ENCODE assay signal across 8 mouse cellular contexts in genomic region chr11:118209376-118209775, GRCm38 (mm10). TPM values are rescaled to one million over a fixed set of nuclear protein-coding genes. Genes with fewer than 3 reads are reported as not detected.
DNase-seq lines count a peak whose midpoint lies in the region; ATAC-seq and TF ChIP-seq lines count a peak whose summit lies in the region.

No protein-coding gene starts in this region.

- ATAC-seq in lung, embryonic 15.5 days (ENCODE audit: borderline replicate concordance, extremely low read depth, low FRiP score, low TSS enrichment): no peak
- ATAC-seq in embryonic facial prominence, embryonic 15.5 days (ENCODE audit: insufficient number of reproducible peaks, low FRiP score, low TSS enrichment, low read depth): no peak
- ATAC-seq in limb, embryonic 14.5 days (ENCODE audit: low FRiP score, low read depth): no peak

- H3K4me3 ChIP-seq in heart, embryonic 10.5 days: 0 out of 2 replicates have a peak overlapping the region, but pooled peaks have one; percentile 5
- no peak overlapping the region for H3K4me3 ChIP-seq in lung, embryonic 15.5 days
- H3K4me3 ChIP-seq in embryonic facial prominence, embryonic 15.5 days (replicated peaks): no peak overlapping the region
- no peak overlapping the region for H3K4me3 ChIP-seq in limb, embryonic 14.5 days (replicated peaks; ENCODE audit: low read length)

- no peak overlapping the region for H3K9ac ChIP-seq in lung, embryonic 15.5 days
- no peak overlapping the region for H3K9ac ChIP-seq in embryonic facial prominence, embryonic 15.5 days
- peak overlapping the region; percentile 16; the same call in 1 of the 2 replicates for H3K9ac ChIP-seq in limb, embryonic 14.5 days (ENCODE audit: low read depth, low read length, severe bottlenecking)

- WGBS in heart, embryonic 10.5 days: 69% methylated on average over 3 of the region's 3 CpGs
- WGBS in lung, embryonic 15.5 days: 68% methylated on average over 3 of the region's 3 CpGs
- WGBS in embryonic facial prominence, embryonic 15.5 days: 42% methylated on average over 3 of the region's 3 CpGs
- 65% methylated on average over 3 of the region's 3 CpGs for WGBS in limb, embryonic 14.5 days

- H3K27ac ChIP-seq in heart, embryonic 10.5 days: peak overlapping the region; percentile 72
- 0 out of 2 replicates have a peak overlapping the region, but pooled peaks have one; percentile 22 for H3K27ac ChIP-seq in lung, embryonic 15.5 days
- H3K27ac ChIP-seq in embryonic facial prominence, embryonic 15.5 days (replicated peaks): peak overlapping the region; percentile 60; the same call in 1 of the 2 replicates
- H3K27ac ChIP-seq in limb, embryonic 14.5 days (replicated peaks; ENCODE audit: low read depth, low read length): peak overlapping the region; percentile 74

- H3K9me3 ChIP-seq in heart, embryonic 10.5 days: no peaks in the 10 kb centered on the region
- H3K9me3 ChIP-seq in lung, embryonic 15.5 days: no peaks in the 10 kb centered on the region
- H3K9me3 ChIP-seq in embryonic facial prominence, embryonic 15.5 days (replicated peaks): no peaks in the 10 kb centered on the region
- H3K9me3 ChIP-seq in limb, embryonic 14.5 days (ENCODE audit: control insufficient read depth, low read length): no peaks in the 10 kb centered on the region

- peaks cover 75% of the 10 kb centered on the region for H3K4me1 ChIP-seq in heart, embryonic 10.5 days
- peaks cover 51% of the 10 kb centered on the region for H3K4me1 ChIP-seq in lung, embryonic 15.5 days
- H3K4me1 ChIP-seq in embryonic facial prominence, embryonic 15.5 days: peaks cover 62% of the 10 kb centered on the region
- peaks cover 54% of the 10 kb centered on the region for H3K4me1 ChIP-seq in limb, embryonic 14.5 days (ENCODE audit: control insufficient read depth, insufficient read depth, low read length)

- no peak for DNase-seq in heart, embryonic 10.5 days (ENCODE audit: low spot score)
- no peak for DNase-seq in heart, adult 9 months (ENCODE audit: low spot score in 2 of 2)
- no peak for DNase-seq in lung, postnatal 4 days
- DNase-seq in limb, embryonic 14.5 days (ENCODE audit: low spot score): no peak
- DNase-seq in left cerebral cortex, postnatal 36 days (ENCODE audit: low spot score in 2 of 2): no peak
- DNase-seq in left cerebral cortex, adult 8-10 months (ENCODE audit: low spot score in 2 of 2): no peak

- no peak overlapping the region for H3K4me2 ChIP-seq in lung, embryonic 15.5 days
- no peak overlapping the region for H3K4me2 ChIP-seq in embryonic facial prominence, embryonic 15.5 days (replicated peaks)
- no peak overlapping the region for H3K4me2 ChIP-seq in limb, embryonic 14.5 days (replicated peaks; ENCODE audit: low read depth, low read length, severe bottlenecking)

- TF ChIP-seq POLR2A in limb, embryonic 14.5 days (IDR thresholded peaks at IDR 0.05; ENCODE audit: borderline replicate concordance, extremely low read depth, insufficient read depth, insufficient read length): no peak

- H3K27me3 ChIP-seq in heart, embryonic 10.5 days (ENCODE audit: insufficient read depth, poor library complexity, severe bottlenecking): no peaks in the 10 kb centered on the region
- H3K27me3 ChIP-seq in lung, embryonic 15.5 days: no peaks in the 10 kb centered on the region
- H3K27me3 ChIP-seq in embryonic facial prominence, embryonic 15.5 days: no peaks in the 10 kb centered on the region
- no peaks in the 10 kb centered on the region for H3K27me3 ChIP-seq in limb, embryonic 14.5 days (ENCODE audit: control insufficient read depth, insufficient read depth, low read length)

- no peaks in the 10 kb centered on the region for H3K36me3 ChIP-seq in heart, embryonic 10.5 days
- no peaks in the 10 kb centered on the region for H3K36me3 ChIP-seq in lung, embryonic 15.5 days
- H3K36me3 ChIP-seq in embryonic facial prominence, embryonic 15.5 days: no peaks in the 10 kb centered on the region
- no peaks in the 10 kb centered on the region; the same call in 1 of the 2 replicates for H3K36me3 ChIP-seq in limb, embryonic 14.5 days (ENCODE audit: control insufficient read depth, insufficient read depth, low read length)

- intact Hi-C loops in left cerebral cortex, postnatal 36 days (cut with DNase I): no loop called here

RNA-seq across cellular contexts. Expression of gene Cyth1, which starts 39.0 kb away (rescaled TPM):
- polyA plus RNA-seq in heart, embryonic 10.5 days (2016; fragmentation: Nextera tagmentation; extraction: Ambion mirVana): 15.5 and 15.6 TPM in 2 replicates
- 16.6 and 17.7 TPM in 2 replicates for polyA plus RNA-seq in lung, embryonic 15.5 days (2015; fragmentation: Nextera tagmentation; extraction: Ambion mirVana)
- polyA plus RNA-seq in embryonic facial prominence, embryonic 15.5 days (2015; fragmentation: Nextera tagmentation; extraction: Ambion mirVana): 19.5 and 20.4 TPM in 2 replicates
- 22.3 and 22.4 TPM in 2 replicates for polyA plus RNA-seq in limb, embryonic 14.5 days (2012; rRNA removed)
- polyA plus RNA-seq in limb, embryonic 14.5 days (2014; fragmentation: Nextera tagmentation; extraction: Ambion mirVana): 13.1 and 13.5 TPM in 2 replicates
- 10 to 100 TPM; 65.9 to 67.3 TPM for total RNA-seq in left cerebral cortex, postnatal 36 days (2021)
- 10 to 100 TPM; 62.7 to 77.3 (median 68.8) TPM for total RNA-seq in left cerebral cortex, adult 8-10 months (2022)

Comparison
In these comparisons a context has a peak if more than half of its experiments do, and no peak if none do; other contexts are left out.
1. H3K27ac ChIP-seq: peak in every context shown above with its lines; median percentile 74 in limb, embryonic 14.5 days; 72 in heart, embryonic 10.5 days; 60 in embryonic facial prominence, embryonic 15.5 days; 22 in lung, embryonic 15.5 days.